Mouse (Mus musculus) regulatory T cell (primary cell): Measurements from ENCODE around the gene Zfp418.
"Not testable (repeated sequence)": the region's sequence is repeated elsewhere in the genome, so short reads cannot be mapped to it uniquely, and the experiment has no call there.

ENCODE experiments used
- in situ Hi-C: fragments of 300-600 bp; cut with MboI, MseI; formaldehyde crosslinking; loops from one replicate; pipeline ENCODE4 v1.15.1; 2025; ENCODE audit warnings: high pct_unique_total_duplicates

The Zfp418 gene

GRCm38 (mm10) chr7:7171227-7172147 is at the start of gene Zfp418:
Gene Zfp418, plus strand, starts transcription at chr7:7171330.
- in situ Hi-C loops = loop anchor here (10.0 kb wide), 1 partner anchor 47 kb away; the partner anchor contains the start of gene Zfp954

DNA sequence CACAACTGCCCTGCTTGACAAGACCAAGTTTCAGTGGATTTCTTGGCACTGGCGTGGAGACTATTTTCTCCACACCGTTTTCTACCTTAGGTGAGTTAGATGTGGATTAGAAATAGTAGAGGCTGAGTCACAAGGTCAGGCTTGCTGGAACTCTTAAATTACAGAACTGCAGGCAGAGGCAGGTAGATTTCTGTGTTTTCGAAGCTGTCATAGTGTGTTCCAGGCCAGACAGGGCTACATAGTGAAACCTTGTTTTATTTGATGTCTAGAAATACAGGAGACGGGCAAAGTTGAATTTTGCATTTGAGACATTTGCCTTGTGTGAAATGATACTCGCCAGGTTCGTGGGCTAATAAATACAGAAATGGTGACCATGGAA is 49.5 kb upstream of the Zfp418 start:
- in situ Hi-C loops = loop anchor here (10.0 to 25.0 kb wide), 3 partner anchors 53 to 984 kb away; partner anchors contain the start of genes Zfp28 and Zfp418

- in situ Hi-C loops = not testable (repeated sequence)
Observed at GRCm38 (mm10) chr7:7130491-7131124, 40.5 kb upstream of the Zfp418 start.

DNA sequence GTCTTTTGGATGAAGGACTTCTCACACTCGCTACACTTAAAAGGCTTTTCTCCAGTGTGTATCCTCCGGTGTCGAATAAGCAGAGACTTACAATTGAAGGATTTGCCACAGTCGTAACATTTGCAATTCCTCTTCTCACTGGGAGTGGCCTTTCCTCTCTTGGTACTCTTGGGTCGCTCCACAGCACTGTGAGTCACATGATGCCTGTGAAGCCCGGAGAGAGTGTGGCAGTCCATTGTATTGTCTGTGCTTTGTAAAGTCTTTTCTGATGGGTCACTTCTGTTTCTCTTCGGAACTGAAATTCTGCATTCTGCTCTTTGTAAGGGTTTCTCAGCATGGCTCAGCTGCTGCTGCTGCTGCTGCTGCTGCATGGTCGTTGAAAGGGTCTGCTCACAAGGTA is 38.4 kb upstream of the Zfp418 start:
- in situ Hi-C loops = no loop called here

DNA sequence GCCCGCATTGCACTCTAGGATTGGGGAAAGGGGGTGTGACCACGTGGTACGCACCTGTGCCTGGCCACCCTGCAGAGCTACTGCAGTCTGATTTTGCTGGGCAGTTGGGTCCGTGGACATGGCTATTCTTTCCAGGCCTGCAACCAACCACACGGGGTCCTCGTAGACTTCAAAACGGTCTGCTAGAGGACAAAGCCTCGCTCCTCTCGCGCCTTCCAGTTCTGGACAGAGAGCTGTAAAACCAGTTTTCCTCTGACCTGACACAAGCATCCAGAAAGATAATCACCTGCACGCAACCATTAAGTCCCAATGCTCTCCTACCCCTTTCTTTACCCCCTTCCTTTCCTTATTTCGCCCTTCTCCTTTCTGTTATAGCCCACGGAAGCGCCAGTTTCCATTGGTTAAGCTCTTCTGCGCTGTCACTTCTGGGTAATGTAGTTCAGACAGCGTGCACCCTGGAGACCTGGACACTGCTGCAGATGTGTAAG is 34.7 kb upstream of the Zfp418 start, which contains the start of gene Zfp773:
TSS of gene Zfp773 (minus strand) at position 377 of the 488 bp plus-strand sequence.
- in situ Hi-C loops = loop anchor here (5.0 kb wide), 1 partner anchor 56 kb away; no protein-coding TSS in a partner anchor

- in situ Hi-C loops = no loop called here
Observed at GRCm38 (mm10) chr7:7144215-7144614, 26.9 kb upstream of the Zfp418 start.

- in situ Hi-C loops = no loop called here
Observed at GRCm38 (mm10) chr7:7145991-7146608, 25.0 kb upstream of the Zfp418 start.

DNA sequence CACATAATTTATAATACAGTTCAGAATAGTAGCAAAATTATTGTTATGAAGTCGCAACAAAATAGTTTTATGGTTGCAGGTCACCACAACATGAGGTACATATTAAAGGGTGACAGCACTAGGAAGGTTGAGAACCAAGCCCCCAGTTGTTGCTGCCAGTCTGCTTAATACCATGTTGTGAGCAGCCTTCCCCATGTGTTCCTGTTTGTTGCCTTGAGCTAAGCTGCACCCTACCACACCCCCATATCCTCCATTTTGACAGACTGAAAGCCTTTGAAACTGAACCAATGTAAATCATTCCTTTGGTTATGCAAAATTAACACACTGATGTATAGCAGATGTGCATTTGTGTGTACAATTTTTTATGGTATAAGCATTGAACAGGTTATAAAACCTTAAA is 14.8 kb downstream of the Zfp418 start:
- in situ Hi-C loops = no loop called here

GRCm38 (mm10) chr7:7187417-7188190 is 16.5 kb downstream of the Zfp418 start:
- in situ Hi-C loops = no loop called here

DNA sequence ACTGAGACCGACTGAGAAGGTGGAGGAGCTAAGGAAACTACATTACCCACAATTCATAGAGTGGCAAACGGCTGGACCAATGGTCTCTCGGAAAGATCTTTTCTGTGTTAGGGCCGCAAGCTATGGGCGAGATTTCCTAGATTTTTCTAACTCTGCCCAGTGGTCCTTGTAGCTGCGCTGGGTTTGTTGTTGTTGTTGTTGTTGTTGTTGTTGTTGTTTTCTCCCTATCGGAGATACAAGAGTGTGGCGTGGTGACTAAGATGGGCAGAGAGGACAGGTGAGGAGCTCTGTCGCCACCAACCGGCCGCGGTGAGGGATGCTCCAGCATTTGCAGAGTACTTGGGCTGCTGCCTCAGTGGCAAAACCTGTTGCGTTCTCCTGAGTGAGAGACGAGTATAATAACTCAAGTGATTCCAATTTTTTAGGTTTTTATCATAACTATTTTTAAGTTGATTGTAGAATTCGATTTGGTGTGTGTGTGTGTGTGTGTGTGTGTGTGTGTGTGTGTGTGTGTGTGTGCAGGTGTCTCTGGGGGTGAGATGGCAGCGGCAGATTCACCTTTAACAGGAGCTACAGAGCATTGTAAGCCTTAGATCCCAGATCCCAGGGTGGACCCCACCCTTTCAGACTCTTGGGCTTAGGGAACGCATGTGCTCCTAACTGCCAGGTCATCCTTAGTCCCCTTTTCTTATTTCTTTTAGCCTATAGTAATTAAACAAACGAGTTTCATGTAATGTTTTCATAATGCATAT is 17.2 kb downstream of the Zfp418 start:
- in situ Hi-C loops = no loop called here

GRCm38 (mm10) chr7:7209313-7210151 is 38.4 kb downstream of the Zfp418 start, which contains the start of gene Zfp772:
Gene Zfp772, minus strand, starts transcription at chr7:7209998.
- in situ Hi-C loops = not testable (repeated sequence)
